Mouse (Mus musculus): ENCODE measurements around the gene Plce1. TPM values are rescaled to one million over a fixed set of nuclear protein-coding genes. Genes with fewer than 3 reads are reported as not detected.

Gene Plce1
- polyA plus RNA-seq (2015; fragmentation: Nextera tagmentation; extraction: Ambion mirVana): 4.5 and 4.6 TPM in 2 replicates

GRCm38 (mm10) chr19:38480731-38481621 is at the start of gene Plce1:
Gene Plce1 (plus strand): TSS chr19:38481109.

GRCm38 (mm10) chr19:38818766-38819426 is 338.0 kb downstream of the Plce1 start, which contains the start of gene Noc3l:
Gene Noc3l (minus strand): TSS chr19:38819237.

Other genes starting within 250 kb of the Plce1 start
- 25.0 and 26.6 TPM in 2 replicates for gene Lgi1, start 216.6 kb upstream of the Plce1 start, polyA plus RNA-seq (2015; fragmentation: Nextera tagmentation; extraction: Ambion mirVana)
- gene Slc35g1, start 85.1 kb upstream of the Plce1 start, polyA plus RNA-seq (2015; fragmentation: Nextera tagmentation; extraction: Ambion mirVana): 0.94 and 1.4 TPM in 2 replicates

All from neural tube, postnatal 0 days (tissue).